Mouse (Mus musculus): ENCODE measurements around the gene Hunk.

Hunk gene

GRCm38 (mm10) chr16:90395996-90396556 is 10.3 kb downstream of the Hunk start:
- no peak for DNase-seq

GRCm38 (mm10) chr16:90396882-90397281 is 11.1 kb downstream of the Hunk start:
- no peak for DNase-seq

- no peak for DNase-seq
Measured at GRCm38 (mm10) chr16:90400314-90400713, 14.5 kb downstream of the Hunk start.

- DNase-seq: no peak
Measured at GRCm38 (mm10) chr16:90400906-90401666, 15.3 kb downstream of the Hunk start.

GRCm38 (mm10) chr16:90402292-90402691 is 16.5 kb downstream of the Hunk start:
- DNase-seq: no peak

- DNase-seq: no peak
Measured at GRCm38 (mm10) chr16:90405195-90405594, 19.4 kb downstream of the Hunk start.

GRCm38 (mm10) chr16:90405599-90405998 is 19.8 kb downstream of the Hunk start:
- DNase-seq: no peak

GRCm38 (mm10) chr16:90407541-90408289 is 21.9 kb downstream of the Hunk start:
- DNase-seq: no peak

GRCm38 (mm10) chr16:90412096-90413082 is 26.6 kb downstream of the Hunk start:
- DNase-seq: no peak

GRCm38 (mm10) chr16:90416621-90417020 is 30.8 kb downstream of the Hunk start:
- no peak for DNase-seq

- no peak for DNase-seq
Measured at GRCm38 (mm10) chr16:90418661-90419060, 32.8 kb downstream of the Hunk start.

GRCm38 (mm10) chr16:90421145-90421544 is 35.3 kb downstream of the Hunk start:
- no peak for DNase-seq

- no peak for DNase-seq
Measured at GRCm38 (mm10) chr16:90421551-90421950, 35.7 kb downstream of the Hunk start.

- no peak for DNase-seq
Measured at GRCm38 (mm10) chr16:90422108-90422529, 36.3 kb downstream of the Hunk start.

- no peak for DNase-seq
Measured at GRCm38 (mm10) chr16:90423898-90424297, 38.1 kb downstream of the Hunk start.

- no peak for DNase-seq
Measured at GRCm38 (mm10) chr16:90424391-90424790, 38.6 kb downstream of the Hunk start.

- DNase-seq: no peak
Measured at GRCm38 (mm10) chr16:90426234-90426633, 40.4 kb downstream of the Hunk start.

GRCm38 (mm10) chr16:90427838-90428630 is 42.2 kb downstream of the Hunk start:
- DNase-seq: no peak

- no peak for DNase-seq
Measured at GRCm38 (mm10) chr16:90433551-90433950, 47.7 kb downstream of the Hunk start.

GRCm38 (mm10) chr16:90435231-90435630 is 49.4 kb downstream of the Hunk start:
- no peak for DNase-seq

- no peak for DNase-seq
Measured at GRCm38 (mm10) chr16:90437276-90437675, 51.5 kb downstream of the Hunk start.

GRCm38 (mm10) chr16:90439493-90439892 is 53.7 kb downstream of the Hunk start:
- DNase-seq: no peak
